Mouse (Mus musculus) cerebellum, postnatal 36 days (tissue): ENCODE measurements at regions not wholly inside any gene's neighbourhood (a gene's known extent, or its start where the extent isn't known, plus 50 kb on each side); places are given as distances from the start of the nearest gene placed in this dataset.
"Not testable (repeated sequence)": the region's sequence is repeated elsewhere in the genome, so short reads cannot be mapped to it uniquely, and the experiment has no call there.

Source experiments
- DNase-seq, 2 experiments: peaks; one replicate each; pipeline ENCODE4 v3.0.0; 2021 to 2022; ENCODE audit warnings: mixed read lengths in 2 of 2

GRCm38 (mm10) chr10:119146342-119146741 is 93.5 kb downstream of the Cand1 start:
- DNase-seq = no peak

- DNase-seq = no peak
Observed at GRCm38 (mm10) chr10:119142866-119143265, 97.0 kb downstream of the Cand1 start.

- DNase-seq = no peak
Observed at GRCm38 (mm10) chr10:119142307-119142706, 97.5 kb downstream of the Cand1 start.

- DNase-seq = no peak
Observed at GRCm38 (mm10) chr10:119138237-119138636, 101.6 kb downstream of the Cand1 start.

- DNase-seq = no peak
Observed at GRCm38 (mm10) chr10:119135489-119135924, 104.3 kb downstream of the Cand1 start.

- DNase-seq = no peak
Observed at GRCm38 (mm10) chr10:119134797-119135488, 104.9 kb downstream of the Cand1 start.

GRCm38 (mm10) chr10:119131977-119132376 is 107.9 kb downstream of the Cand1 start:
- peak; percentile 11 for DNase-seq

- DNase-seq = no peak
Observed at GRCm38 (mm10) chr10:119130676-119131075, 109.2 kb downstream of the Cand1 start.

- no peak for DNase-seq
Observed at GRCm38 (mm10) chr10:119128035-119128434, 111.8 kb downstream of the Cand1 start.

GRCm38 (mm10) chr10:119123517-119123916 is 116.3 kb downstream of the Cand1 start:
- DNase-seq = no peak

- no peak for DNase-seq
Observed at GRCm38 (mm10) chr10:119122347-119122746, 117.5 kb downstream of the Cand1 start.

GRCm38 (mm10) chr10:119121575-119121974 is 118.3 kb downstream of the Cand1 start:
- DNase-seq = no peak

- no peak for DNase-seq
Observed at GRCm38 (mm10) chr10:119116843-119117390, 122.9 kb downstream of the Cand1 start.

- not testable (repeated sequence) for DNase-seq
Observed at GRCm38 (mm10) chr10:119115200-119115599, 124.7 kb downstream of the Cand1 start.

- DNase-seq = no peak
Observed at GRCm38 (mm10) chr10:119114653-119115052, 125.2 kb downstream of the Cand1 start.

GRCm38 (mm10) chr10:119111886-119112285 is 128.0 kb downstream of the Cand1 start:
- no peak for DNase-seq

GRCm38 (mm10) chr10:119111409-119111808 is 128.4 kb downstream of the Cand1 start:
- DNase-seq = no peak

- DNase-seq = no peak
Observed at GRCm38 (mm10) chr10:119110614-119111013, 129.2 kb downstream of the Cand1 start.

- no peak for DNase-seq
Observed at GRCm38 (mm10) chr10:119109207-119109606, 130.6 kb downstream of the Cand1 start.

- no peak for DNase-seq
Observed at GRCm38 (mm10) chr10:119107728-119108127, 132.1 kb downstream of the Cand1 start.

- DNase-seq = no peak
Observed at GRCm38 (mm10) chr10:119106105-119106504, 133.8 kb downstream of the Cand1 start.

GRCm38 (mm10) chr10:119105279-119105881 is 134.5 kb downstream of the Cand1 start:
- DNase-seq = no peak

- DNase-seq = no peak
Observed at GRCm38 (mm10) chr10:119100511-119100910, 139.3 kb downstream of the Cand1 start.
